Mouse (Mus musculus) intestine, embryonic 16.5 days (tissue): ENCODE results near the gene Lrrc4b. TPM values are rescaled to one million over a fixed set of nuclear protein-coding genes. Genes with fewer than 3 reads are reported as not detected.

ENCODE experiments used
- ATAC-seq: fragments of 200-750 bp; cut with Nextera tagmentation; 2 replicates; pipeline ENCODE4 v1.8.0; 2017; ENCODE audit warnings: moderate TSS enrichment, moderate library complexity
- H3K27ac ChIP-seq: fragments of 300-500 bp; sonication (generic); 2 replicates; pipeline ENCODE4 v1.5.1; 2014; ENCODE audit warnings: mild to moderate bottlenecking, low read length
- H3K27me3 ChIP-seq: fragments of 300-500 bp; sonication (generic); replicated peaks from 2 replicates; pipeline ENCODE4 v1.6.1; 2014; ENCODE audit warnings: low read length, control low read depth, mixed read lengths; ENCODE audit not compliant: control insufficient read depth, insufficient read depth
- H3K36me3 ChIP-seq: fragments of 300-500 bp; sonication (generic); 2 replicates; pipeline ENCODE4 v1.6.1; 2014; ENCODE audit warnings: low read length, control low read depth; ENCODE audit not compliant: control insufficient read depth, insufficient read depth
- H3K4me1 ChIP-seq: fragments of 300-500 bp; sonication (generic); 2 replicates; pipeline ENCODE4 v1.6.1; 2014; ENCODE audit warnings: low read length, control low read depth, mixed read lengths; ENCODE audit not compliant: control insufficient read depth, insufficient read depth
- H3K4me2 ChIP-seq: fragments of 300-500 bp; sonication (generic); 2 replicates; pipeline ENCODE4 v1.6.1; 2014; ENCODE audit warnings: low read depth, low read length, control low read depth
- H3K4me3 ChIP-seq: fragments of 300-500 bp; sonication (generic); 2 replicates; pipeline ENCODE4 v1.5.1; 2014; ENCODE audit warnings: mild to moderate bottlenecking, low read length
- H3K9ac ChIP-seq: fragments of 300-500 bp; sonication (generic); 2 replicates; pipeline ENCODE4 v1.6.1; 2014; ENCODE audit warnings: low read depth, low read length
- H3K9me3 ChIP-seq: fragments of 300-500 bp; sonication (generic); 2 replicates; pipeline ENCODE4 v1.6.1; 2016; ENCODE audit warnings: low read length, control low read depth; ENCODE audit not compliant: control insufficient read depth
- WGBS: fragments of 180-500 bp; shearing (Covaris S2); extraction: QIAGEN DNeasy Blood & Tissue Kit; methylation state at CpG from one replicate; pipeline ENCODE4 v1.1.7; 2014; 5-methylcytosine and 5-hydroxymethylcytosine counted together
- polyA plus RNA-seq: library from polyadenylated mRNA; unstranded; fragments of >200 nt; fragmentation: Nextera tagmentation; extraction: Ambion mirVana; gene quantifications from 2 replicates; pipeline ENCODE4 v1.2.1, GENCODE M21; 2015

Gene Lrrc4b
- 0.31 and 0.43 TPM in 2 replicates for polyA plus RNA-seq

DNA sequence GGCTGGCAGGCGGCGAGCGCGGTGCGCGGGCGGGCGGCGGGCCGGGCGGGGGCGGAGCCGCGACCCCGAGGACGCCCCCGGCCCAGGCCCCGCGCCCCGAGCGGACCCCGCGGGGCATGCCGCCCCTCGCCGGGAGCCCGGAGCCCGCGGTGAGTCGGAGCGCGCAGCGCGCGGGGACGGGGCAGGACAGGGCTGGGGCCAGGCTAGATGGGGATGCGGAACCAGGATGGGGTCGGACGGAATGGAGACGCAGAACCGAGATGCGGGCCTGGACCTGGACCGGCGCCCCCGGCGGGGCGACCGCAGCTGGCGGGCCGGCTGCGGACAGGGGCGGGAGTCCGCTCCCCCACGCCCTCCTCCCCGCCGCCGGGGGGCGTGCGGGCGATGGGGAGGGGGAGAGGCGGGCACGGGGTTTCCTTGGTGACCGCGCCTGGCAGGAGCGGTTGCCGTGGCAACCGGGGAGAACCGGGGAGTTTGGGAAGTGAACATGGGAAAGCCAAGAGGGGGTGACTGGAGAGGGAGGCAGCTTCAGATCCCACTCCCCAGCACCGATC, at the start of gene Lrrc4b:
Lrrc4b (plus strand) TSS at position 51 of the 554 bp plus-strand sequence.
- no peak within 1 kb of the TSS for H3K27ac ChIP-seq
- H3K9ac ChIP-seq: peak within 1 kb of the TSS; percentile 64
- peak within 1 kb of the TSS; percentile 72 for H3K4me2 ChIP-seq
- no peaks in the 10 kb centered on the region for H3K9me3 ChIP-seq
- peak; percentile 56 for ATAC-seq
- no peaks in the 10 kb centered on the region for H3K36me3 ChIP-seq
- 1% methylated on average over 58 of the region's 69 CpGs for WGBS
- peaks cover 43% of the 10 kb centered on the region for H3K27me3 ChIP-seq
- H3K4me3 ChIP-seq: peak within 1 kb of the TSS; percentile 49
- peaks cover 4% of the 10 kb centered on the region; the same call in 1 of the 2 replicates for H3K4me1 ChIP-seq

- Histone ChIP-seq H3K9ac (no peak overlapping the region), H3K4me2 (no peak overlapping the region), H3K4me3 (no peak overlapping the region), H3K27ac (no peak overlapping the region), H3K4me1 (peaks cover 3% of the 10 kb centered on the region; the same call in 1 of the 2 replicates), H3K27me3 (peaks cover 16% of the 10 kb centered on the region; the same call in 1 of the 2 replicates), H3K9me3 (no peaks in the 10 kb centered on the region), H3K36me3 (no peaks in the 10 kb centered on the region)
- ATAC-seq: no peak
- 72% methylated on average over 12 of the region's 12 CpGs for WGBS
Observed at GRCm38 (mm10) chr7:44382541-44382940, 46.3 kb upstream of the Lrrc4b start.

GRCm38 (mm10) chr7:44383980-44384715, 44.7 kb upstream of the Lrrc4b start, which contains the start of gene Syt3:
Gene Syt3 (plus strand): TSS chr7:44384102.
- ATAC-seq: peak; percentile 90
- no peak within 1 kb of the TSS for H3K27ac ChIP-seq
- H3K4me2 ChIP-seq: peak within 1 kb of the TSS; percentile 88
- H3K4me3 ChIP-seq: peak within 1 kb of the TSS; percentile 48
- no peaks in the 10 kb centered on the region for H3K9me3 ChIP-seq
- WGBS: 1% methylated on average over 18 of the region's 33 CpGs
- H3K4me1 ChIP-seq: peaks cover 3% of the 10 kb centered on the region; the same call in 1 of the 2 replicates
- no peaks in the 10 kb centered on the region for H3K36me3 ChIP-seq
- H3K27me3 ChIP-seq: peaks cover 16% of the 10 kb centered on the region; the same call in 1 of the 2 replicates
- H3K9ac ChIP-seq: peak within 1 kb of the TSS; percentile 68

- Histone ChIP-seq H3K4me1 (peaks cover 3% of the 10 kb centered on the region; the same call in 1 of the 2 replicates), H3K9ac (peak overlapping the region; percentile 68), H3K27ac (no peak overlapping the region), H3K4me2 (peak overlapping the region; percentile 88), H3K36me3 (no peaks in the 10 kb centered on the region), H3K4me3 (peak overlapping the region; percentile 48), H3K27me3 (peaks cover 16% of the 10 kb centered on the region; the same call in 1 of the 2 replicates), H3K9me3 (no peaks in the 10 kb centered on the region)
- peak; percentile 68 for ATAC-seq
- under 1% methylated on average over 17 of the region's 17 CpGs for WGBS
Observed at GRCm38 (mm10) chr7:44384716-44385059, 44.1 kb upstream of the Lrrc4b start.

DNA sequence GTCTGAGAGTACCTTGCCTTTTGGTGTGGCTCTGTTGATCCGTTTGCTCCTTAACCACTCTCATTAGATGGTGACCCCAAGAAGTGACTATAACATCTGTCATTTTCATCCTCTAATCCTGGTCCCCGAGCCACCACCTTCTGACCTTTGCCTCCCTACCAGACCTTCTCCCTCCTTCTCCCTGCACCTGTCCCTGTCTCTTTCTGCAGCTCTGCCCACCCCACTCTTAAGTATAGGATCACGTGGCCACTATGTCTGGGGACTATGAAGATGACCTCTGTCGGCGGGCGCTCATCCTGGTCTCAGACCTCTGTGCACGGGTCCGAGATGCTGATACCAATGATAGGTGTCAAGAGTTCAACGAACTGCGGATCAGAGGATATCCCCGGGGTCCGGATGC, 43.1 kb upstream of the Lrrc4b start, which contains the start of gene 1700008O03Rik:
1700008O03Rik (minus strand) TSS at position 101 of the 400 bp plus-strand sequence.
- WGBS: 76% methylated on average over 12 of the region's 12 CpGs
- peaks cover 16% of the 10 kb centered on the region; the same call in 1 of the 2 replicates for H3K27me3 ChIP-seq
- H3K4me2 ChIP-seq: peak within 1 kb of the TSS; percentile 88
- H3K4me1 ChIP-seq: peaks cover 3% of the 10 kb centered on the region; the same call in 1 of the 2 replicates
- no peak for ATAC-seq
- H3K4me3 ChIP-seq: peak within 1 kb of the TSS; percentile 48
- no peak within 1 kb of the TSS for H3K27ac ChIP-seq
- peak within 1 kb of the TSS; percentile 68 for H3K9ac ChIP-seq
- H3K9me3 ChIP-seq: no peaks in the 10 kb centered on the region
- H3K36me3 ChIP-seq: no peaks in the 10 kb centered on the region

DNA sequence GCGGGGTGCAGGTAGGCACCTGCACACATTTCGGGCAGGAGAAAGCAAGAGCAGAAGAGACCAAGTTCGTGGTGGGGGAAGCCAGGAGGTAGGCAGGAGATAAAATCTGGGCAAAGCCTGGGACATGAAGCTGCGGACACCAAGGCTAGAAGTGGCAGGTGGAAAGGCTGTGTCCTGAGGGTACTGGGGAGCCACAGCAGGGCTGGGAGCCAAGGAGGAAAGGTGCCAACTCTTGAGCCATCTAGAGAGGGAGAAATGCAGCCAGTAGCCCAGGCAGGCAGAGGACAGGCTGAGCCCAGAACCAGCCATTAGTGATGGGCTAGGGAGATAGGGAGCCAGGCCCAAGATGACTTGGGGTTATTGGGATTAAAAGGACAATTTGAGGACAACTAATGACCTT, 37.0 kb upstream of the Lrrc4b start:
- H3K27ac ChIP-seq: no peak overlapping the region
- H3K4me1 ChIP-seq: no peaks in the 10 kb centered on the region
- no peak overlapping the region for H3K4me2 ChIP-seq
- H3K4me3 ChIP-seq: no peak overlapping the region
- no peaks in the 10 kb centered on the region for H3K27me3 ChIP-seq
- no peaks in the 10 kb centered on the region for H3K36me3 ChIP-seq
- H3K9ac ChIP-seq: no peak overlapping the region
- no peaks in the 10 kb centered on the region for H3K9me3 ChIP-seq
- no peak for ATAC-seq
- WGBS: 70% methylated on average over 4 of the region's 4 CpGs

- no peak overlapping the region for H3K9ac ChIP-seq
- no peak for ATAC-seq
- H3K4me3 ChIP-seq: no peak overlapping the region
- H3K9me3 ChIP-seq: no peaks in the 10 kb centered on the region
- H3K27me3 ChIP-seq: no peaks in the 10 kb centered on the region
- no peak overlapping the region for H3K27ac ChIP-seq
- no peak overlapping the region for H3K4me2 ChIP-seq
- WGBS: 81% methylated on average over 14 of the region's 14 CpGs
- no peaks in the 10 kb centered on the region for H3K36me3 ChIP-seq
- H3K4me1 ChIP-seq: no peaks in the 10 kb centered on the region
Observed at GRCm38 (mm10) chr7:44392341-44392740, 36.5 kb upstream of the Lrrc4b start.

GRCm38 (mm10) chr7:44393284-44393683, 35.5 kb upstream of the Lrrc4b start:
- H3K27me3 ChIP-seq: no peaks in the 10 kb centered on the region
- no peak overlapping the region for H3K27ac ChIP-seq
- WGBS: 86% methylated on average over 17 of the region's 17 CpGs
- H3K4me3 ChIP-seq: no peak overlapping the region
- no peak overlapping the region for H3K4me2 ChIP-seq
- ATAC-seq: no peak
- H3K9me3 ChIP-seq: no peaks in the 10 kb centered on the region
- no peaks in the 10 kb centered on the region for H3K36me3 ChIP-seq
- no peaks in the 10 kb centered on the region for H3K4me1 ChIP-seq
- H3K9ac ChIP-seq: no peak overlapping the region

DNA sequence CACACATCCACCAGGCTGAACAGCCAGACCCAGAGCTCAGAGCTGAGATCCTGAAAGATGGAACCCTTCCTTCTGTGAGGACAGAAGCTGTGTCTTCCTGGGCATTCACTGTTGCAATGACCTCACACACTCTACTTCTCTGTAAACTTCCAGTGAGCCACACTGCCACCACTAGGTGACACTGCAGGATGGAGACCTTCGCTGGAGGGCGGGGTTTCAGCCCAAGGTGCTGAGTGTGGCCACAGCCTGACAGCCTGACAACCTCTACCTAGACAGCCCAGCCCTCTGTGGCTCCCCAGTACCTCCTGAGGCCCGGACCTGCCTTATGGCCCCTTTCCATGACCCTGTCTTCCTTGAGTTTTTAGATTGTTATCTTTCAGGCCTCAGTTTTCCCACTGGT, 30.2 kb upstream of the Lrrc4b start:
- Histone ChIP-seq H3K27me3 (no peaks in the 10 kb centered on the region), H3K4me3 (no peak overlapping the region), H3K9ac (no peak overlapping the region), H3K36me3 (no peaks in the 10 kb centered on the region), H3K9me3 (no peaks in the 10 kb centered on the region), H3K4me1 (no peaks in the 10 kb centered on the region), H3K4me2 (no peak overlapping the region), H3K27ac (no peak overlapping the region)
- peak; percentile 66 for ATAC-seq
- 21% methylated on average over 3 of the region's 3 CpGs for WGBS
